Comparison of ENCODE assay signal across 17 mouse cellular contexts in genomic region chr8:70431213-70431612, GRCm38 (mm10). TPM values are rescaled to one million over a fixed set of nuclear protein-coding genes. Genes with fewer than 3 reads are reported as not detected.
"Had no signal": no experiment of that assay in that cellular context is flagged by ENCODE, and none has a peak within 500 bp of the region (broad histone marks: within the 10 kb centered on the region; RNA-seq: fewer than 3 reads in every experiment).

No protein-coding gene starts in this region.

- H3K27me3 ChIP-seq: neural tube, embryonic 13.5 days; neural tube, embryonic 15.5 days; stomach, embryonic 15.5 days had no signal

- H3K9me3 ChIP-seq: neural tube, embryonic 13.5 days; neural tube, embryonic 15.5 days; stomach, embryonic 15.5 days had no signal

- H3K36me3 ChIP-seq: neural tube, embryonic 13.5 days; neural tube, embryonic 15.5 days; stomach, embryonic 15.5 days had no signal

- H3K4me2 ChIP-seq: neural tube, embryonic 13.5 days; neural tube, embryonic 15.5 days; stomach, embryonic 15.5 days had no signal

- H3K27ac ChIP-seq: neural tube, embryonic 13.5 days; neural tube, embryonic 15.5 days; stomach, embryonic 15.5 days; stomach, postnatal 0 days had no signal

- H3K4me1 ChIP-seq: neural tube, embryonic 13.5 days; neural tube, embryonic 15.5 days; stomach, embryonic 15.5 days had no signal

- H3K9ac ChIP-seq: neural tube, embryonic 13.5 days; neural tube, embryonic 15.5 days; stomach, embryonic 15.5 days had no signal

- DNase-seq: retina, postnatal 1 day; right cerebral cortex, adult 18-20 months; right cerebral cortex, postnatal 14 days; right cerebral cortex, postnatal 25 days; right cerebral cortex, postnatal 4 days; spleen, adult 18-20 months; thymus, adult 18-20 months; thymus, adult 2 months; thymus, postnatal 14 days; thymus, postnatal 25 days; thymus, postnatal 36 days; thymus, postnatal 4 days had no signal

- H3K4me3 ChIP-seq: neural tube, embryonic 13.5 days; neural tube, embryonic 15.5 days; stomach, embryonic 15.5 days had no signal

RNA-seq across cellular contexts. Expression of gene Tmem59l, which starts 55.9 kb away (rescaled TPM):
- polyA plus RNA-seq: spleen, adult 2 months had no signal
